Mouse (Mus musculus): ENCODE data around the gene Pdgfd. TPM values are rescaled to one million over a fixed set of nuclear protein-coding genes. Genes with fewer than 3 reads are reported as not detected.
"Not testable (repeated sequence)": the region's sequence is repeated elsewhere in the genome, so short reads cannot be mapped to it uniquely, and the experiment has no call there.

Gene Pdgfd
- total RNA-seq (2021), result 10 to 100 TPM in 1 of 2 experiments, 1 to 10 TPM in 1; 8.4 to 10.5 TPM
- long read RNA-seq, experiment 1, transcript Pdgfd-202 (7 exons, 1,795 nt), result major isoform, 7 of 15 reads
- long read RNA-seq, experiment 1, partial matches to known transcripts, result 0 of 15 reads
- long read RNA-seq, experiment 1, other reads (novel, unspliced or antisense), result 4 of 15 reads
- long read RNA-seq, experiment 2, partial matches to known transcripts, result 0 of 15 reads
- long read RNA-seq, experiment 2, other reads (novel, unspliced or antisense), result 6 of 15 reads

DNA sequence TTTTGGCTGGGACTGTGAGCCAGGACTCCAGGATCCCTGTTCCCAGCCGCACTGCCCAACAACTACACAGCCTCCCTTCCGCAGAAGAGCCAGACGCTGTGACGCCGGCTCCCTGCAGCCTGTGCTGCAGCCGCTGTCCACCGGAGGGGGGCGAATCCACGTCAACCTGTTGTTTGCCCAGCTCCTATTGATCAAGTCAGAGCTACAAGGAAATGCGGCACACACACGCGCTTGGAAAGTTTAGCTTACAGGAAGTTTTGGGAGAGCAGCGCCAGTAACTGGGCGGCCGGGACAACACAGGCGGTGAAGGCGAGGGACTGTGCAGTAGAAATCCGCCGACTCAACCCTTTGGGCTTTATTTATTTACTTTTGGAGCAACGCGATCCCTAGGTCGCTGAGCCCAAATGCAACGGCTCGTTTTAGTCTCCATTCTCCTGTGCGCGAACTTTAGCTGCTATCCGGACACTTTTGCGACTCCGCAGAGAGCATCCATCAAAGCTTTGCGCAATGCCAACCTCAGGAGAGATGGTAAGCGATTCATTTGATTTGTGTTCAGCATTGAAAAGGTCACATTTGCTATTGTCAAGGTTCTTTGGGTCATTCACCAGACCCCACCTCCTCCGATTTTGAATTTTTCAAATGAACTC lies at the start of gene Pdgfd:
TSS of gene Pdgfd (plus strand) at position 194 of the 647 bp plus-strand sequence.
- DNase-seq (ENCODE audit: low spot score in 2 of 2), result peak; percentile 43 to 64

DNA sequence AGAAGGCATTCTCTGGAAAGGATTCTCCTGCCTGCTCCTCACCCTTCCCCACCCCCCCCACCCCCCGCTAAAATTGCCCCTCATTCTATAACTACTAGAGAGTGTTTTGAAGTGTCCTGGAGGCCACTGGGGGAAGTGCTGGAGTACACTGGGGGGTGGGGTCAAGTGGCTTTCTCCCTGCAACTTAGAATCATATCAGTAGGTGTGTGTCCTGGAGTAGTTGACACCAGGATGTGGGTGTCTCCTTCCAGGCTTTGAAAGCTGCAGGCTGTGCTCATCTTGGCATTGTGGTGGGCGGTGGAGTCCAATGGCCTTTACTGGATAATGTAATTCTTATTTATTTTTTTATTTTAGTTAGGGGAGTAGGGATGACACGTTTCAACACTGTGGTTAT lies 651 bp downstream of the Pdgfd start:
- DNase-seq (ENCODE audit: low spot score in 2 of 2), result no peak

DNA sequence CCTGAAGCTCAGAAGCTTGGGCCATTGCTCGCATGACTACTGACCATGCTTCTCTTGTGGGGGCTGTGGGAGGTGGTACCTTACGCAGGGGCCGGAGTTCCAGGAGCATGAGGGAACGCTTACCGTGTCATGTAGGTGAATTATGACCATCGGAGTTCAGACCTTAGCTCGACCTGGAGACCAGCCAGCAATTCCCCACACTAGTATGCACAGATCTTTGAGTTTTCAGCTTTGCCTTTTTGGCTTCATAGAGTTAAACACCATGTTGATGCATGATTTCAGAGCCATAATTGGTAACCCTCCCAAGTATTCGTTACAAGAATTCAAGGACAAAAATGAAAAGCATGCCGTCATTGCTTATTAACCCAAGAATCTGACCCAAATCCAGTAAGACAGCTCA lies 2.6 kb downstream of the Pdgfd start:
- no peak for DNase-seq (ENCODE audit: low spot score in 2 of 2)

DNA sequence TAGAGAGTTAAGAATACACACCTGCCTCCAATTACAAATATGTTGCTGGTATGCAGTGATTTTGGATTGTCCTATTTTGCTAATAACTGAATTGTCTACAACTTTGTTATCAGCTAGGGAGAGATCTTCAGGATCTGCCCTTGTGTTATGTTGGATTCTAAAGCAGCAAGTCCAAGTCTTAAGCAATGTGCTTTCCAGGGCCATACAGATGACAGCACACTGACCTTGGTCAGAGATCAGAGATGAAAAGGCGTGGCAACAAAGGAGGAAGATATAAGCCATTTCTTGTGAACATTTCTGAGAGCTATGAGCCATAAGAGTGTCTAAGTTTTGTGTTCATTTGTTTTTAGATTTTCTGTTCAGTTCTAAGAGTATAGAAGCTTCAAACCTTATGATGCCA lies 4.9 kb downstream of the Pdgfd start:
- no peak for DNase-seq (ENCODE audit: low spot score in 2 of 2)

DNA sequence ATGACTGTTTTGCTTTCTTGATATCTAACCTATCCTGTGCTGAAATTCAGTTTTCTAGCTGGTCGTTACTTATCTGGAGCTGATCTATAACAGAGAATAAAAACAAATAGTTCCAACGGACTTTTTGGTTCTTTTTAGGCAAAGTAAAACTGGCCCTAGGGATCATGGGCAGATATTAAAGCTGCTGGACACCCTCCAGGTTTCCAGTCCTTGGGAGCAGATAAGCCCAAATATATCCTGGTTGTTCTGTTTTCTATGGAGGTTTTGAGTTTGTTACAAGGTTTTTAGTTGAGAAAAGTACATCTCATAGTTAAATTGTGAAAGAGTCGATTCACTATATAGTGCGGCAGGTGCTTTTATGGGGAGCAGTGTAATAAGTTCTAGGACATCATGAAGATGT lies 7.3 kb downstream of the Pdgfd start:
- no peak for DNase-seq (ENCODE audit: low spot score in 2 of 2)

DNA sequence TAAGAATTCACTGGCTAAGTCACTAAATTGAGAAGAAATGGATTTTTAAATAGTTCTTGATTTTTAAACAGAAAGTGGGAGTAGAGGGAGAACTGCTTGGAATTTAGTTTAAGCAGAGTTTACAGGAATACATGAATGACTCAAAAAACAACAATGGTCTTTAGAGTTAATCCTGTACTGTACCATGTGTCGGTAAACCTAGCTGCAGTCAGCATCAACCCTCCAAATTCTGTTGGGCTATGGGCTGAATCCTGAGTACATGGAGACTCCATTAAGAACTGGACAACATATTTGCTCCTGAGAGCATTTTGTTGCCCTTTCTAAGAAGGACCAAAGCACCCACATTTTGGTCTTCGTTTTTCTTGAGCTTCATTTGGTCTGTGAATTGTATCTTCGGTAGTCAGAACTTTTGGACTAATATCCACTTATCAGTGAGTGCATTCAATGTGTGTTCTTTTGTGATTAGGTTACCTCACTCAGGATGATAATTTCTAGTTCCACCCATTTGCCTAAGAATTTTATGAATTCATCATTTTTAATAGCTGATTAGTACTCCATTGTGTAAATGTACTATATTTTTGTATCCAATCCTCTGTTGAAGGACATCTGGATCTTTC lies 14.0 kb downstream of the Pdgfd start:
- DNase-seq (ENCODE audit: low spot score in 2 of 2), result no peak

DNA sequence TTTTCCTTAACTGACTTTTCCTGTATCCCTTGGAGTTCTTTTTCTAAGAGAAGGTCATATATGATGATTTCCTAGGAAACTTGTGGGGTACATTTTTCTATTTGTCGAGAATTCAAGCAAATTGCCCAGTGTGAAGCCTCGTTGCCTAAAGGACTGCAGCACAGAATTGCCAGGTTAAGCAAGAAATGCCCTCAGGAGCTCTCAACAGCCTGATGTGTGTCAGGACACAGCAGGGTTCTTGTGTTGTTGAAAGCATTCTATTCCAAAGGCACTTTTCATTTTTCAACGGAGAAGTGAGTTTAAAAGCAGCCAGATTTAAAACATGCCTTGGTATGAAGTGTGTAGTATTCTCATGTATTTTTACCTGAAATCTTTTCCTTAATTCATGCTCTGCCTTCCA lies 19.6 kb downstream of the Pdgfd start:
- DNase-seq (ENCODE audit: low spot score in 2 of 2), result no peak

DNA sequence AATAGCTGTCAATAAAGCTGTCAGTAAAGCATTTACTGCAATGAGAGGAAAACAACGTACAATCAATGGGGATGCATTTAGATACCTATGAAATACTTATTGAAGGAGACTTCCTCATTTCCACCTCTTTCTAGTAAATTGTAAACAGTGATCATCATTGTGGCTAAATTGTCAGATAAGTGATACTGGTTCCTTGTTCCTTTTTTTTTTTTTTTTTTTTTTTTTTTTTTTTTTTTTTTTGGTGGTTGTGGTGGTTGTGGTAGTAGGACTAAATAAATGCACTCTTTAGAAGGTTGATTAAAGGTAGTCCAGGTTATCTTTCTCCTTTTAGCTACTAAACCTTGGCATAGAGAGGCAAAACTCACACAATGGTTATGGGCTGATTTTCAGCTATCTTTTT lies 25.0 kb downstream of the Pdgfd start:
- no peak for DNase-seq (ENCODE audit: low spot score in 2 of 2)

DNA sequence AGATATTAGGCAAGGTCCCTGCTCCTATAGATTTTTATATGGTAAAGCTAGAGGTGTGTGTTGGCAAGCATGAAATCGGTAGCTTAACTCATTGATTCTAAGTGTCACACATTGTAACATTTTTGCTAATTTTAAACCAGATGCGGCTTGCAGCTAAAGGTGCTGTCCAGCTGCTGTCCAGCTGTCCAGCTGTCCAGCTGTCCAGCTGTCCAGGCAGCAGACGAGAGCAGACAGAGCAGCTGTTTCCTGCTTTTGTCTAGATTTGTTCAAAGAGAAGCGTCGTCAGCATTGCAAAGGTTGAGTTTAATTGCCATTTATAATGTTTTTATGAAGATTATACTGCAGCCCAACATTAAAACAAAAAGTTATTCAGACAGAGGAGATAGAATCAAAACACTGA lies 44.5 kb downstream of the Pdgfd start:
- DNase-seq (ENCODE audit: low spot score in 2 of 2), result no peak

DNA sequence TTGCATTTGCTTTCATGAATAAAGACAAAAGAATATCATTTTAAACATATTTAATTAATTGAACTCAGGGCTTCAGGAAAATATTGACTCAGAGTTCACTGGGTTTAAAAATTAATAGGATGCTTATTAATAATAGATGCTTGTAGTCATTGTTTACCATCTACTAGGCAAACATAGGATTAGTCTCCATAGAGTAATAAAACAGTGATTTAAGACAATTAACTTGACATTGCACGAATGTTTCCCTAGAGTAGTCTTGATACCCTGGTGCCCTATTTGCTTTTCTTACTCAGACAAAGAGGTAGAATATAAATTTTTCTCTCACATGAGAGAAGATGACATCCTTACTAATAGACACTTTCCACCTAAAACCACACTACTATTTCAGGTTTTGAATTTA lies 49.1 kb downstream of the Pdgfd start:
- DNase-seq (ENCODE audit: low spot score in 2 of 2), result no peak

DNA sequence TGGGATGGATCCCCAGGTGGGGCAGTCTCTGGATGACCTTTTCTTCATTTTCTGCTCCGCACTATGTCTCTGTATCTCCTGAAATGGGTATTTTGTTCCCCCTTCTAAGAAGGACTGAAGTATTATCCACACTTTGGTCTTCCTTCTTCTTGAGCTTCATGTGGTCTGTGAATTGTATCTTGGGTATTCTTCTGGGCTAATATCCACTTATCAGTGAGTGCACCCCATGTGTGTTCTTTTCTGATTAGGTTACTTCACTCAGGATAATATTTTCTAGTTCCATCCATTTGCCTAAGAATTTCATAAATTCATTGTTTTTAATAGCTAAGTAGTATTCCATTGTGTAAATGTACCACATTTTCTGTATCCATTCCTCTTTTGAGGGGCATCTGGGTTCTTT lies 67.6 kb downstream of the Pdgfd start:
- DNase-seq (ENCODE audit: low spot score in 2 of 2), result not testable (repeated sequence)

DNA sequence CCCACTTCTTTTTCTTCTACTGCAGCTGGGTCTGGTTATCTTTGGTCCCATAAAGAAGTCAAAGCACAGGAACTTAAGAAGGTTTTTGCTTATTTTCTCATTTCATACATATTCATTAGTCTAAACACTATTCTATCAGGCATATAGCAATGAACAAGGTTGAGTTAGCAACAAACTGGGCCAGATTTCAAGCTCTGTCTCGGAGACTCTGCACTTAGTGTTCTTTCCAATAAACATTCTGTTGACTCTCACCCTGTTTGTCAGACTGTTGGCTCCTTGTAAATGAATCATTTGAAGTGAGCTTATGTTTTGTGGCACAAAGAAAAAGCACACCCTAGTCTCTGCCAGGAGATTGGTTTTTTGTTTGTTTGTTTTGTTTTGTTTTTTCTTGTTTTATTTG lies 81.9 kb downstream of the Pdgfd start:
- no peak for DNase-seq (ENCODE audit: low spot score in 2 of 2)

DNA sequence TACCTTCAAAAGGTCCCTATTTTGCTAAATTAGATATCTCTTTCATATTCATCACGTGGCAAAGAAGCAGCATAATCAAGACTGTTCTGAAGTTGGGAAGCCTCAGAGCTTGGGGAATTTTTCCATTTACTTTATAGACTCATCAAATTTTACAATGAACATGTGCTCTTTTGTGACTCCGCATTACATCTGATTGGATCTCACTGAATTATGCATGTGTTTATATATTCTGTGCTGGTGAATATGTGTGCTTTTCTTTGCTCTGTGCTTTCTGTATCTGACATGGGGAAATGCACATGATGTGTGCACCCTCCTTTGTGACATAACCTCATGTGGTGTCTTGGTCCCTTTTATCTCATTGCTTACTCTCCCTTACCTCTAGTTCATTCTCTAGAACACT lies 83.6 kb downstream of the Pdgfd start:
- no peak for DNase-seq (ENCODE audit: low spot score in 2 of 2)

DNA sequence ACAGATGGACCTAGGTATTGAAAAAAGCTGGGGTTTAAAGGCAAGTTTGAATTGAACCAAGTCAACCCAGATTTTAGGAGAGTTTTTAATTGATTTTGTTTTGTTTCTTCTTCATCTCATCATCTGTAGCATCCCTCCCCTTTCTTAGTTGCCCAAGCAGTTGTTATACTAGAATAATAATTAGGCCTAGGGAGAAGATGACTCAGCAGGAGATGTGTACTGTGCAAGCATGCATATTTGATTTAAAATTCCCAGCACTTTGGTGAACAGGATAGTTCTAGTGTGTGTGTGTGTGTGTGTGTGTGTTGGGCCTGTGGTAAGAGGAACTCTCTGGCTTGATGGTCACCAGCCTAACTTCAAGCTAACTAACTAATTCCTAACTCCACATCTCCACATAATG lies 88.7 kb downstream of the Pdgfd start:
- DNase-seq (ENCODE audit: low spot score in 2 of 2), result no peak

DNA sequence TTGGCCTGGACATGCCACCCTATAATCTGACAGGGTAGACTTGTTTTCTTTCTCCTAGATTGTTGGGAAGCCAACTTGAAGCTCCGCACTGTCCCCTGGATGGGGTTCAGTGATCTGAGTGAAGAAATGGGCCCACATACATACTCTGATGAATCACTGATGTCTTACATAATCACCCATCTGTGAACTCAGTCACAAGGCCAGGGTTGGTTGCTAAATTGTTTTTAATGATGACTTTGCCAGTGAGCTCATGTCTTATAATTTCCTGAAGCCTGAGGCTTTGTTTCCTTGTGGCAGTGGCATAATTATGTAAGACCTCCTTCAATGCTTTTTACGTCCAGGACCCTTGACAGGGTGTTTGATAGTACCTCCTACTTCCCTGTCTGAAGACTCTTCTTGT lies 96.4 kb downstream of the Pdgfd start:
- no peak for DNase-seq (ENCODE audit: low spot score in 2 of 2)

DNA sequence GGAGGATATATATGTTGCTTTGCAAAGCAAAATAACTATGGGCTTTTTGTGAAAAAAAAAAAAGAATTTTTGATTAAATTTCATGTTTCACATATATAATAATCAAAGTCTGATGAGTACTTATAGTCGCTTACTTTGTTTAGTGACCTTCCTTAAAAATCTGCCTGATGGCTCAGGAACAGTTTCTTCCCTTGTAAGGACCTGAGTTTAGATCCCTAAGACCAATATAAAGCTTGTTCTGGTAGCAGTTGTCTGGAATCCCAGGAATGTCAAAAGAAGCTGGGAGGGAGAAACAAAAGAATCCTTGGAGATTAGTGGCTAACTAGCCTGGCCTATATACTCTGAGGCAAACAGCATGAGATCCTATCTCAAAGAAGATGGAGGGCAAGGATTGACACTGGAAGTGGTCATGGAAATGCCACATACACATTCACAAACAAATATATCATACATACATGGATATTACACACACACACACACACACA lies 101.5 kb downstream of the Pdgfd start, which contains the start of gene Ddi1:
TSS of gene Ddi1 (minus strand) at position 51 of the 485 bp plus-strand sequence.
- no peak for DNase-seq (ENCODE audit: low spot score in 2 of 2)

DNA sequence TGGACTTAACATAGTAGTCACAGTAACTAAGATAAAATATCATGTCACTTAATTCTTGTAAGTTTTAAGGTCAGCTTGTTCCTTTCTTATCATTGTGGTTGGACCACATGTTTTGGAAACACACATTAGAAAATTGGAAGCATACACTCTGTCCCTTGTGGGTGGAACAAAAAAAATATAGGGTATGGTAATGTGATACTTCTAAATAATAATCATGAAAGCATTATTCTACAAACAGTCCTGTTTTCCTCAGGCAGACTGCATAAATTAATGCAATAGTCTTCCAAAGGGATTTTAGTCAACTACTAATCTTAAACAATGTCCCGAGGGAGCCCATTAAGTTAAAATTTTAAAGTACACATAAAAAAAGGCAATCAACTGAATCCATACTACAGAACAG lies 108.0 kb downstream of the Pdgfd start:
- DNase-seq (ENCODE audit: low spot score in 2 of 2), result no peak

DNA sequence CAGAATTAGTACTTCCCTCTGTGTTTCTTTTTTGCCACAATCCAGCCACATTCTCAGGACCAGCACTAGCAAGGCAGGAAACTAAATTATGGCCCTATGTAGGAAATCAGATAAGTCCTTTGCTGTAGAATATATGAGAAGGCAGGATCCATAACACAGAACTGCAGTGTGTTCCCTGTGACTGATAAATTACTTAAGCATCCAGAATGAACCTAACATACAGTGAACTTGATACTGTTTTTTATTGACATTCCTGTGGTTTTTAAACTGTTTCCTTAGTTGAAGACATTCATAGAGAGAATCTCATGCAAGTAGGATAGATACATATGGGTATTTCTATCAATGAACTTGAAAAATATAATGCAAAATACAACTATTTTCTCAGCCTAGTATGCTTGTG lies 109.1 kb downstream of the Pdgfd start:
- no peak for DNase-seq (ENCODE audit: low spot score in 2 of 2)

DNA sequence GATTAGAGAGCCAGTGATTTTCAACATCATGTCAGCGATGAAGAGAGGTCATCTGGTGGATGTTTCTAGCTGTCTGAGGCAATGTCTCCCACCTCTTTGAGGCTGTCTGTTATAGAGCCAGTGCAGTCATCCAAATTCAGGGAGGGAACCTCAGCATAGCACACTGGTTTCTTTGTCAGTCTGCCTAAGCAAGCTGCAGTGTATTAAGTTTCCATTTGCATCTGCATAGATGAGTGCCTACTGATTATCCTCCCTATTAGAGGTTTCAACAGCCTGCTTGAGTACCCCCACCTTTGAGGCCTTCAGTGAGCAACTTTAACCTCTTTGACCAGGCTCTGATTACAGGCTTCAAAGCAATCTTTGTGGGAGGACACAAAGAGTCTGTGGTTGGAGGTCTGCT lies 118.4 kb downstream of the Pdgfd start:
- DNase-seq (ENCODE audit: low spot score in 2 of 2), result no peak

DNA sequence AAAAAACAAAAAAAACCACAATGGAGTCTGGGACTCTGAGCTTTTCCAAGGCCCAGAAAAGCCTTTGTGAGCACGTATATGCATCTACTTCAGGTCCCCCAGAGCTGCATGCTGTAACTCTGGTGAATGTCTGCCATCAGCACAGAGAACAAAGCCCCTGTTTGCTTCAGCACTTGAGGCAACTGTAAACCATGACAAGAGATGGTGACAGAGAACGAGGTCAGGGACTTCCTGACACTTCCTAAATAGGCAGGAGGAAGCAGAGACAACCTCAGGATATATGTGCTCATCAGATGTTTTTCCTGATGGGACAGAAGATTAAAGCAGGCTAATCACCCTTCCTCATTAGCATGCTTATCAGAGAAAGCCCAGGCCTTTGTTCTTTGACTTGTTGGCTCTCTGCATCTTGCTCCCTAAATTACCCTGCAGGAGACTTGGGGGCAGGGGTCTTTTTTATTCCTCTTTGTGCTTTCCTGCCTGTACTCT lies 120.9 kb downstream of the Pdgfd start:
- no peak for DNase-seq (ENCODE audit: low spot score in 2 of 2)

DNA sequence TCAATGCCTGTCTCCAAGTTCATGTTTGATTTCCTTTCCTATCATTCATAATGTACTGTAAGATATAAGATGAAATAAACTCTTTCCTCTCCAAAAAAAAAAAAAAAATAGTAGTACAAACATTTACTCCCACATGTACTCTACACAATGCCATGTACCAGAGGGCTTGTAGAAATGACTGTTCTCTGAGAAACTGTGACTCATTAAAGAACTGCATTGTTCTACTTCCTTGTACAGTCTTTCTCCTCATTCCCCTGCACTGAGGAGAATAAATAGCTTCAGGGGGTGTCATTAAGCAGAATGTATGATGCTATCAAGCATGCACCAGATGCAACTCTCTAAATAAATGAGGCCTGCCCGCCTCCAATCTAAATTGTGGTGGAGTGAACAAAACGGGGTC lies 130.2 kb downstream of the Pdgfd start:
- DNase-seq (ENCODE audit: low spot score in 2 of 2), result no peak

DNA sequence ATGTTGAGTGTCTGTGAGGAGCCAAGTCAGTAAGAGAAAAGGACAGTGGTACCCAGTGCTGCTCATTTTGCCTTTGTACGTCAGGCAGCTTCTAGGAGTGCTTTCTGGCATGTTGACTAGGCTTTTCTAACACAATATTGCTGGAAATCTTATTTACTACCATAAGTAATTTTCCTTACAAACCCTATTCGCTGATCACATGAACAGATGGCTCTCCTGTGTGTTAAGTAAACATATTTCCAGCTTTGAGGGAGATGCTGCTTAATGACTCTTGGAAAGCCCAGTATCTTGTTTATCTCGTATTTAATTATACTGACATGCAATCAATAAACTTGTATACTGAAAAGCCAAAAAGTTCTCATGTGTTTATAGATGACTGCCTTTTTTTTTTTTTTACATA lies 133.7 kb downstream of the Pdgfd start:
- DNase-seq (ENCODE audit: low spot score in 2 of 2), result no peak
